Mouse (Mus musculus) activated CD4-positive, CD25-positive, alpha-beta regulatory T cell, adult 4 months (primary cell): ENCODE results near the gene Kcnmb2. TPM values are rescaled to one million over a fixed set of nuclear protein-coding genes. Genes with fewer than 3 reads are reported as not detected.

ENCODE experiments used
- ATAC-seq: one replicate; pipeline ENCODE4 v1.8.0; 2017
- polyA plus RNA-seq, 2 experiments: library from polyadenylated mRNA; unstranded; fragments of 100-300 nt; shearing (Covaris generic); gene quantifications; one replicate each; pipeline ENCODE4 v1.2.1; 2017

The Kcnmb2 gene
- polyA plus RNA-seq, 2 experiments from 2014 or later: 0.21 TPM; not detected in 1

- ATAC-seq: no peak
Observed at GRCm38 (mm10) chr3:32020981-32021380, 118.7 kb downstream of the Kcnmb2 start.

GRCm38 (mm10) chr3:32029375-32030050 is 127.2 kb downstream of the Kcnmb2 start:
- no peak for ATAC-seq

- no peak for ATAC-seq
Observed at GRCm38 (mm10) chr3:32032381-32032780, 130.1 kb downstream of the Kcnmb2 start.

DNA sequence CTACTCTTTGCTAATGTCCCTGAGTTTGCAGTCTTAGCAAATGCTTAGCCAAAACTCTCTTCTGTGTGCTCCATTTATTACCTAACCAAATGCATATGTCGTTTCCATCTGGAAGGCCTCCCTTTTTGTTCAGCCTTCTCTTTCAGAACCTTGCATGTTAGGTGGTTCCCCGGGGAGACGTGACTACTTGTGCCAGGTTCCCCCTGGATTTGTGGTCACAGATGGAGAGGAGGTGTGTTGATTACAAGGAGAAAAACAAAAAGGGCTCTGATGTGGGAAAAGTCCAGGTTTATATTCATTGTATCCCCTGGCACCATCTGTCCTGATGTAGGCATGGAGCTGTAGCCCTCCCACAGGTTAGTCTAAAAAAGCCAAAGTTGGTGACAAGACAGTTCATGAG is 141.5 kb downstream of the Kcnmb2 start:
- ATAC-seq: no peak

DNA sequence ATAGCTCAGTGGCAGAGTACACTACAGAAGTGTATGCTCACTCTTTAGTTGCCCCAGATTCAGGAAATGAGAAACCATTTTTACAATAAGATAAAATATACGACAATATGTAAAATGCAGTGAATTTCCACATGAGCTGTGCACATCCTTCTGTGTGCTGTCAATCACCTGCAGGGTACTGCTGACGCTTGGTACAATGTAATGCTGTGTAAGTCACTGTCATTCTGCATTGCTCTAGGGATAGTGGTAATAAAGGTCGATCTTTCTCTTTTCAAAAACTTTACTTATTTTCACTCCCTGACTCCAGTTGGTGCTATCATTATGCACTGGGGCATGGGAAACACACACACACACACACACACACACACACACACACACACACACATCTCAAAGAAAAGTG is 146.5 kb downstream of the Kcnmb2 start:
- no peak for ATAC-seq

DNA sequence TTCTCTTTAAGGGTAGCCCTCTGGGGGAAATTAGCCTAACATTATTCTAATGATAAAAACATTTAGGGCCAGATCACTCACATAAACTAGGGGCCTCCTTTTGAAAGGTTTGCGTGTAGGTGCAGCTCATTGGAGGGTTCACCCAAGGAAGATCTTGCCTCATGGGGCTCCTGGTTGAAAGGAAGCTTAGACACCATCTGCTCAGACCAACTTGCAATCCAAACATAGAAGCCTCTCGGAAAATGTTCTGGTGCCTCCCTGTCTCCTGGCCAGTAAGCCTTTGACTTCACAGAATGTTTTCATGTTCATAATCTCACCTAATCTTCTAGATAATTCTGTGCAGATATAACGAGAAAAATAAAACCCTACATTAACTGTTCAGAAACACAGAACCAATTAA is 150.3 kb downstream of the Kcnmb2 start:
- ATAC-seq: no peak

DNA sequence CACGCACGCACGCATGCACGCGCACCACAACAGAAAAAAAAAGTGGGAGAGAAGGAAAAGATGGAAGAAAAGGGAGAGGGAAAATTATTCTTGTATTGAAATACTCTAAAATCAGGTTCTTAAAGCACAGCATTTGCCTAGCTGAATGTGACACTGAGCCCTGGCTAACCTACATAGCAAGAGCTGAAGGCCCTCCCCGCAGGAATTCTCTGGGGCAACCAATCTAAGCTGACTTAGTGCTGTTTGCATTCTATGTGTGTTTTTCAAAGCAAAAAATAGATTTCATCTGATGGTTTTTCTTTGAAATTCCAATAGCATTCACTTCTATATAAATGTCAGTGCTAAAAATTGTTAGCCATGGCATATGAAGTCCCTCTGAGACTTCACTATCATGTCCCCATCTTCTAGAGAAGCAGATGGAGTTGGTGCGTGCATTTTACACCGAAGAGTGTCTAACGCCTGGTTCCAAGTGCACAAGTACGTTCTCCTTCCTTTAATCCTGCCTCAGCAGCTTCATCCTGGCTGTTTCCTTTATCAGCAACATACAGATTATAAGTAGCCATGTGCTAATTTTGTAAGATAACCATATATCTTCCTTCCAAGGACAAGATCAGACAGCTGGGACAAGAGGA is 151.4 kb downstream of the Kcnmb2 start:
- no peak for ATAC-seq

DNA sequence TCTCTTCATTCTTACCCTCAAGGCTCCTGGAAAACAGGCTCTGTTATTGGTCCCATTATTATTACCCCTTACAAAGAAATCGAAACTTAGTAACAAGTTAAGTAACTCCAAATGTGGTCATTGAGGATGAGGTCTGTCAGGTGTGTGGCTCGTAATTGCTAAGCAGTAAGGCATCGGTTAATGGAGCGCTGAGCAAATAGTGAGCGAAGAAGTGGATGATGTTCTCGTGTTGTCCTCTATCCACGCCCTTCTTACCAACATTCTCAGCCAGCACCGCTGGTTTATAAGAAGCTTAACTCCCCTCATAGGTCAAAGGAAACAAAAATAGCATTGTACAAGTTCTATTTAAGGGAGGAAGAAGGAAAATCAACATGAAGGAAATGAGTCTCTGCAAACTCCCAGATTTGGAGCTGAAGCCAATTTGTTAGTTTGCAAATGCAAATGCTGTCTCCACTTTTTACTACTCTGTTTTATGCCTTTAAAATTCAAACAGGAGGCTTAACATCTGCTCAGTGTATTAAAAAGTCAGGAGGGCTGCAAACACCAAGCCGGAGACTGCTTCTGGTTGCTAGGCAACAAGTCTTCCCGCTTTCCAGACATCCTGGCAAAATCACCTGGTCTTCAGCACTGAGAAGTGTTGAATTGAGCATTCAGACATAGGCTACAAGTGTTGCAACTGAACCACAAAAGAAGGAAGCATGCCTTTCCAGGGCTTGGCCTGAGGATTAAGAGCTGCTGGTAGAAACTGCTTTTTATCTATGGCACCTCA is 157.8 kb downstream of the Kcnmb2 start:
- no peak for ATAC-seq

DNA sequence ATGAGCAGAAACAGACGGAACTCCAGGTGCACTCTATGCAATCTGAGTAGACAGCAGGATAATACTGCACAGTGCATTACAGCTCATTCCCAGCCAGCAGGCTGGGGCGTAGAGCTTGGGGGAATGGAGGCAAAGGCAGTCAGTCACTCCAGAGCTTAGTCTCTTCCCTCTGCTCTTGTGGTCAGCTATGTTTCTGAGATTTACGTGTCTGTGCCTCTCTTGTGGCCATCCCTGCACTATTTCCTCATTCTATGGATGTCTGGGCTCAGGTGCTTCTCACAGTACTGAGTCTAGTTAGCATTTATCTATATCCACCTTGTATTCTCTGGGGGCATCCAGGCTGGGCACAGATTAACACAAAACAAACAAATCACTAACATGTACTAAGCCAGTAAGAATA is 160.4 kb downstream of the Kcnmb2 start:
- no peak for ATAC-seq

- no peak for ATAC-seq
Observed at GRCm38 (mm10) chr3:32063312-32063711, 161.0 kb downstream of the Kcnmb2 start.

- ATAC-seq: no peak
Observed at GRCm38 (mm10) chr3:32067004-32067935, 165.0 kb downstream of the Kcnmb2 start.

DNA sequence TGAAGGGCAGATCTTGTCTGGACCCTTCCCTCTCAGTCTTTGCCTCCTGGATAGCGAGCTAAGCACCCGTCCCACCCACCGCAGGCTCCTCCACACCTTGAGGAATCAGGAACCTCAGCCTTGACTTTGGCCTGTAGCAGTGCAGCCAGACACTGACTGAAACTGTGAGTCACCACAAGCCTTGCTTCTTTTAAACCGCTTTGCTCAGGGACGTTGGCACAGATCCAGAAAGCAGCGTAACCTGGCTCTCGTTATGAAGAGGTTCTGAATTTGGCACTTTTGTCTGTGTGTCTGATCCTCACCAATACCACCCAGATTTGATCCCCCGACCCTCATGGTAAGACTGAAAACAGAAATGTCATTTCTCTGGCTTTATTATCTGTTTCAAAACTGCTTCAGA is 171.6 kb downstream of the Kcnmb2 start:
- ATAC-seq: no peak

DNA sequence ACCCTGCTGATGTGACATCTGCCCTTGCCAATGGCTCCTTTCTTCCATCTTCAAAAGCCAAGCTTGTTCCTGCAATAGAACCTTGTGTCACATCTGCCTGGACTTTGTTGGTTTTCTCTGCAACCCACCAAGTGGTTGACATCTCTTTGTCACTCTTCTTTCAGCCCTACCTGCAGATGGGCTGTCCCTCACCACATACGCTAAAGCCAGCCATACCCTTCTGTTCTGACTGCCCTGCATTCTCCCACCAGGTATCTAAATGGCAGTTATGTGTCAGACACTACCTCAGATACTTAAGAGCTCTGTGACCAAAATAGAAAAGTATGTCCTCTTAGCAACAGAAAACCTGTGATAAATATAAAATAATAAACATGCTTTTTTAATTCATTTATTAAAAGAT is 186.5 kb downstream of the Kcnmb2 start:
- no peak for ATAC-seq

GRCm38 (mm10) chr3:32101391-32101790 is 199.1 kb downstream of the Kcnmb2 start:
- ATAC-seq: no peak

DNA sequence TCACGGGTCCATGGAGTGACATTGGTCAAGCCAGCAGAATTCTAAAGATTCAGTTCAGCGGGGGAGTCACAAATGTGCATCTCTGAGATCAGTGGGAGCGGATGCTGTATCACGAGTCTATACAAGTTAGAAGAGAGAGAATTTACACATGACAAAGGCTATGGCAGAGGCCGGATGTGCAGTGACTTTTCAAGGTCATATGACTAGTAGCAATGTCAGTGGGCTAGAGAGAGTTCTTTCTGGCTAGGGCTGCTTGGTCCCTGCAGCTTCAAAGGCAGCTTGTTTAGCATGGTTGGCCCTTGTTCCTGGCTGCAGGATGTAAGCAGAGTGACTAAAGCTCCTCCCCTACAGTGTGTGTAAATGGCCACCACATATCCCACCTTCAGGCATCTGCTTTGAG is 217.5 kb downstream of the Kcnmb2 start:
- ATAC-seq: no peak

DNA sequence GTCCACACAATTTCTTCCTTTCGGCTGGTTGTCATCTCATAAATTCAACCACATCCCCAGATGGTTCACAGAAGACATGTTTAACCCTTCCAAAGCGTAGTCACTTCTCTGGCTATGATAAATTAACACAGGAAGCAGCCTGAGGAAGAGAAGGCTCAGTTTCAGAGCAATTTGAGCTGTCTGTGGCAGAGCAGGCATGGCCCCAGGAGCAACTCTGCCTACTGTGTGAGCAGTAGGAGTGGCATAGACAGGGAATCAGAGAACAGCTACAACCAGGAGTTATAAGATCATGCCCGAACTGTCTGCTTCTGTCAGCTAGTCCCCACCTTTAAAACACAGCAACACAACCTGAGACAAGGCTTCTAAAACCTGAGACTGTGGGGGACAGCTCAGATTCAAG is 219.4 kb downstream of the Kcnmb2 start:
- no peak for ATAC-seq

DNA sequence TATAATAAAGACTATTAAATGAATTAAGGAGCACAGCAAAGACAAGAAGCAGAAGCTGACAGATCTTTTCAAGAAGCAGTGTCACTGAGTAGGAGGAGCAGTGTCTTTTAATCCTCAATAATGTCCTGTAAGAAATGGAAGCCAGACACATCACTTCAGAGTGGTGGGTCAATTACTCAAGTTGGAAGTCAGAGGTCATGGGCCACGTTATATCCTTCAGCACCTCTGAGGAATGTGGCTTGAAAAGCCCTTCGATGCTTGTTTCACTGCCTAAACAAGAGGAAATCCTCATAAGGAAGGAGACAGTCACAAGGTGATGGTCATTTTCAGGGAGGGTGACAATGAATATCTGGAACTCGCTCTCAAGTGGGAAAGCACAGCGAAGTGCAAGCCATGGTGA is 223.1 kb downstream of the Kcnmb2 start:
- no peak for ATAC-seq

- ATAC-seq: no peak
Observed at GRCm38 (mm10) chr3:32128391-32128790, 226.1 kb downstream of the Kcnmb2 start.

DNA sequence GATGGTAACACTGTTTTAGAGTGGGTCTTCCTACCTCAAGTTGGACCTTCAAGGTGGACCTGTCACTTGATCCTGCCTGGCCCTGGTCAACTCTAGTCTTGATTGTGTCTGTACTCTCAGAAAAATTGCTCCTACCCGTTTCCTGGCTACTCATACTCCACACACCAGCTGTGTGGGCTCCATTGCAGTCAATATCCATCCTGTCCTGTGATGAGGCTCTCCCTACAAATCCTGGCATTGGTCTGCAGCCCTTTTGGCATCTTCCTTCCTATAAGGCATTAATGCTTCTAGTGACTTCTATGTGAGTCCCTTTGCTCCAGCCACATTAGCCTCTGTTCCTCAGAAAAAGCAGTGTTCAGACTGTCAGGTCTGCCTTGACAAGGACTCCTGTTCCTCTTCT is 228.4 kb downstream of the Kcnmb2 start:
- no peak for ATAC-seq

GRCm38 (mm10) chr3:32132395-32133004 is 230.2 kb downstream of the Kcnmb2 start:
- no peak for ATAC-seq

DNA sequence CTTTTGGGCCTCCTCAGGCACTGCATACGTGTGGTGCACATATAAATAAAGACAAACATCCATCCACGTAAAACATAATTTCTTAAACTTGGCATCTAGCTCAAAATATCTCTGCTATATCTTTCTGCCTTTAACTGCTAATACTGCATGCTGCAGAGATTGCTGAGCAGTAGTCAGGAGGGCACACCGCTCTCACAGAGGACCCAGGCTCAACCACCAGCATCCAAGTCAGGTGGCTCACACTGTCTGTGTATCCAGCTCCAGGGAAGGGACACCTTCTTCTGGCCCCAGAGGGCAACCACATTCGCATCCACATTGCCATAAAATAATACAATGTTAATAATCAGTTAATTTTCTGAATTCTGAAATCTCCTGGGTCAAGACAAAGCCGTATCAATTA is 241.9 kb downstream of the Kcnmb2 start:
- no peak for ATAC-seq

- ATAC-seq: no peak
Observed at GRCm38 (mm10) chr3:32144655-32145054, 242.3 kb downstream of the Kcnmb2 start.
